Mouse (Mus musculus) embryo, embryonic 11.5 days (tissue): ENCODE results near the gene Eml6.

Source experiments
- DNase-seq: peaks from one replicate; pipeline ENCODE4 v3.0.0-alpha.2; 2012; ENCODE audit warnings: low read depth, low spot score

Eml6 gene

GRCm38 (mm10) chr11:29749468-29749829, 276.4 kb downstream of the Eml6 start:
- DNase-seq = no peak

- no peak for DNase-seq
These were observed 276.9 kb downstream of the Eml6 start for GRCm38 (mm10) chr11:29748750-29749467.

GRCm38 (mm10) chr11:29747881-29748280, 278.0 kb downstream of the Eml6 start:
- DNase-seq = no peak

- no peak for DNase-seq
These were observed 278.5 kb downstream of the Eml6 start for GRCm38 (mm10) chr11:29747365-29747764.

GRCm38 (mm10) chr11:29746203-29746602, 279.6 kb downstream of the Eml6 start:
- no peak for DNase-seq

- DNase-seq = no peak
These were observed 280.3 kb downstream of the Eml6 start for GRCm38 (mm10) chr11:29745513-29745912.

GRCm38 (mm10) chr11:29744760-29745430, 280.9 kb downstream of the Eml6 start:
- DNase-seq = no peak

- no peak for DNase-seq
These were observed 286.1 kb downstream of the Eml6 start for GRCm38 (mm10) chr11:29739752-29740151.

GRCm38 (mm10) chr11:29727901-29728300, 297.9 kb downstream of the Eml6 start:
- no peak for DNase-seq

GRCm38 (mm10) chr11:29725610-29726009, 300.2 kb downstream of the Eml6 start:
- no peak for DNase-seq

- no peak for DNase-seq
These were observed 300.7 kb downstream of the Eml6 start for GRCm38 (mm10) chr11:29725167-29725566.

- DNase-seq = no peak
These were observed 301.6 kb downstream of the Eml6 start for GRCm38 (mm10) chr11:29724213-29724612.

- no peak for DNase-seq
These were observed 306.2 kb downstream of the Eml6 start for GRCm38 (mm10) chr11:29719597-29719996.

- no peak for DNase-seq
These were observed 307.3 kb downstream of the Eml6 start for GRCm38 (mm10) chr11:29718541-29718940.

GRCm38 (mm10) chr11:29715499-29715898, 310.3 kb downstream of the Eml6 start:
- DNase-seq = no peak

- no peak for DNase-seq
These were observed 311.0 kb downstream of the Eml6 start for GRCm38 (mm10) chr11:29714789-29715188.

GRCm38 (mm10) chr11:29714114-29714513, 311.7 kb downstream of the Eml6 start:
- no peak for DNase-seq

GRCm38 (mm10) chr11:29709512-29709911, 316.3 kb downstream of the Eml6 start:
- DNase-seq = no peak

- no peak for DNase-seq
These were observed 319.0 kb downstream of the Eml6 start for GRCm38 (mm10) chr11:29706845-29707244.

GRCm38 (mm10) chr11:29705263-29705662, 320.6 kb downstream of the Eml6 start:
- no peak for DNase-seq

- DNase-seq = no peak
These were observed 323.1 kb downstream of the Eml6 start for GRCm38 (mm10) chr11:29702721-29703120.

GRCm38 (mm10) chr11:29694754-29695153, 331.1 kb downstream of the Eml6 start:
- no peak for DNase-seq
